Mouse (Mus musculus): ENCODE measurements around the gene Tapbp.

Tapbp gene

GRCm38 (mm10) chr17:33965846-33966550, 50.3 kb downstream of the Tapbp start:
- DNase-seq (ENCODE audit: low spot score in 2 of 2): no peak

GRCm38 (mm10) chr17:33968489-33968888, 52.8 kb downstream of the Tapbp start:
- peak in 1 of 2 experiments; percentile 73 for DNase-seq (ENCODE audit: low spot score in 2 of 2)

GRCm38 (mm10) chr17:33968927-33969326, 53.2 kb downstream of the Tapbp start:
- DNase-seq (ENCODE audit: low spot score in 2 of 2): no peak

- DNase-seq (ENCODE audit: low spot score in 2 of 2): no peak
These were observed 53.7 kb downstream of the Tapbp start for GRCm38 (mm10) chr17:33969394-33969793.

GRCm38 (mm10) chr17:33972691-33973090, 57.0 kb downstream of the Tapbp start:
- no peak for DNase-seq (ENCODE audit: low spot score in 2 of 2)

- DNase-seq (ENCODE audit: low spot score in 2 of 2): no peak
These were observed 57.9 kb downstream of the Tapbp start for GRCm38 (mm10) chr17:33973572-33973971.

- DNase-seq (ENCODE audit: low spot score in 2 of 2): no peak
These were observed 62.3 kb downstream of the Tapbp start for GRCm38 (mm10) chr17:33977861-33978557.

- DNase-seq (ENCODE audit: low spot score in 2 of 2): no peak
These were observed 62.9 kb downstream of the Tapbp start for GRCm38 (mm10) chr17:33978631-33979031.
